Mouse (Mus musculus): ENCODE measurements at regions not wholly inside any gene's neighbourhood (a gene's known extent, or its start where the extent isn't known, plus 50 kb on each side); places are given as distances from the start of the nearest gene placed in this dataset.

DNA sequence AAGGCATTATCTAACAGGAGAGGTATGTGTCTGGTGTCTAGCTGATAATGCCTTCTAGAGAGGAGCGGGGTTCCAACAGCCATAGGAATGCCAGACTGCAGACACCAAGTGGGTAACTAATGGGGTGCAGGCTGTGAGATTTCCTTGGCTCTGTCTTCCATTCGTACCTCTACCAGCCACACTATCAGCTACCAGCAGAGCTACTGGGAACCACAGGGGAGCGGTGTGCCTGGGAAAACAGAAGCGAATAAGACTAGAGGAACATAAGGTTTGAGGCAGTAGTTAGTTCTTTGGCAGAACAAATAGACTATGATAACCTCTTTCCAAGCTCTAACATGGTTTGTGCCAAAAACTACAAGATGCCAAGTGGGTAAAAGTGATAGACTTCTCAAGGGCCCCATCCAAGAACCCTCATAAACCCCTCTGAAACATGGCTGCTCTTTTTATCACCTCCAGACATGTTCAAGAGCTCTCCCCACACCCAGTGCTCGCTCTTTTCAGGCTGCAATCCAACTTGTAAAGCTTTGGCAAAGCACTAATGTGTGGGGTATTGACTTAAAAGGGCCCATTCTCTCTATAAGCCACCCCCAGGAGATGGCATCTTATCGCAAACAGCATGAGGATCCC lies 126.3 kb upstream of the Cdc42ep3 start:
- Histone ChIP-seq H3K9me3 (ENCODE audit: control insufficient read depth, insufficient read depth, low read depth, low read length) (no peaks in the 10 kb centered on the region), H3K9ac (ENCODE audit: insufficient read depth, low read depth, low read length, poor library complexity, severe bottlenecking) (no peak overlapping the region), H3K27ac (ENCODE audit: insufficient read depth, low read depth, low read length, poor library complexity, severe bottlenecking) (no peak overlapping the region), H3K4me1 (ENCODE audit: control insufficient read depth in 2 of 2, insufficient read depth in 2 of 2, low read length in 2 of 2, poor library complexity in 1 of 2) (no peaks in the 10 kb centered on the region), H3K36me3 (ENCODE audit: control insufficient read depth, insufficient read depth, low read length, poor library complexity, severe bottlenecking) (no peaks in the 10 kb centered on the region), H3K4me3 (ENCODE audit: insufficient read depth in 1 of 2, low read depth in 1 of 2, low read length in 2 of 2, poor library complexity in 1 of 2, severe bottlenecking in 1 of 2) (no peak overlapping the region)
- TF ChIP-seq ZC3H11A (IDR thresholded peaks at IDR 0.05; ENCODE audit: borderline replicate concordance, low read depth, low read length) (no peak), MAFK (IDR thresholded peaks at IDR 0.05; ENCODE audit: insufficient read depth, low read depth, low read length) (no peak), ZNF384 (IDR thresholded peaks at IDR 0.05; ENCODE audit: low read depth, low read length) (no peak), HCFC1 (IDR thresholded peaks at IDR 0.05; ENCODE audit: borderline replicate concordance, insufficient read depth, low read length) (no peak), CHD2 (IDR thresholded peaks at IDR 0.05; ENCODE audit: low read depth, low read length) (no peak)
- in situ Hi-C loops (cut with MboI; ENCODE audit: low sequenced_read_pairs in 2 of 2, unreplicated experiment in 2 of 2), result no loop called here
- DNase-seq (ENCODE audit: low read depth, low spot score), result no peak

DNA sequence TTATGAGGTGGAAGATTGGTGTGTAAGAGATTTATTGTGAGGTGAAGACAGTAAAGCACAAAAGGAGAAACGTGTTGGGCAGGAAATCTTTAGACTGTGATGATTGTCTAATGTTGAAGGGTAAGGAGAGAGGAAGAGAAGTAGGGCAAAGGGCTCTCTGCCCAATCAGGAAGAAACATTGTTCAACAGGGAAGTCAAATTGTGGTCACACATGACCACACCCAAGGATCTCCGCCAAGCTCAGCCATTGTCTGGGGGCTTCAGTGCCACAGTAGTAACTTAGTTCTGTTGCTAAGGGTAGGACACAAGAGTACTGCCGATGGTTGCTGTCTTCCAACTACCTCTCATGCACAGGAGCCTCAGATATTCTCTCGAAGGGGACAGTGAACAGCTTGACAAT lies 127.0 kb upstream of the Cdc42ep3 start:
- H3K9me3 ChIP-seq (ENCODE audit: control insufficient read depth, insufficient read depth, low read depth, low read length), result no peaks in the 10 kb centered on the region
- H3K4me3 ChIP-seq (ENCODE audit: insufficient read depth in 1 of 2, low read depth in 1 of 2, low read length in 2 of 2, poor library complexity in 1 of 2, severe bottlenecking in 1 of 2), result no peak overlapping the region
- H3K9ac ChIP-seq (ENCODE audit: insufficient read depth, low read depth, low read length, poor library complexity, severe bottlenecking), result no peak overlapping the region
- no peaks in the 10 kb centered on the region for H3K4me1 ChIP-seq (ENCODE audit: control insufficient read depth in 2 of 2, insufficient read depth in 2 of 2, low read length in 2 of 2, poor library complexity in 1 of 2)
- TF ChIP-seq ZC3H11A (IDR thresholded peaks at IDR 0.05; ENCODE audit: borderline replicate concordance, low read depth, low read length), result no peak
- no peak for TF ChIP-seq HCFC1 (IDR thresholded peaks at IDR 0.05; ENCODE audit: borderline replicate concordance, insufficient read depth, low read length)
- TF ChIP-seq CHD2 (IDR thresholded peaks at IDR 0.05; ENCODE audit: low read depth, low read length), result no peak
- no peak for TF ChIP-seq MAFK (IDR thresholded peaks at IDR 0.05; ENCODE audit: insufficient read depth, low read depth, low read length)
- TF ChIP-seq ZNF384 (IDR thresholded peaks at IDR 0.05; ENCODE audit: low read depth, low read length), result no peak
- in situ Hi-C loops (cut with MboI; ENCODE audit: low sequenced_read_pairs in 2 of 2, unreplicated experiment in 2 of 2), result no loop called here
- DNase-seq (ENCODE audit: low read depth, low spot score), result no peak
- no peaks in the 10 kb centered on the region for H3K36me3 ChIP-seq (ENCODE audit: control insufficient read depth, insufficient read depth, low read length, poor library complexity, severe bottlenecking)
- no peak overlapping the region for H3K27ac ChIP-seq (ENCODE audit: insufficient read depth, low read depth, low read length, poor library complexity, severe bottlenecking)

DNA sequence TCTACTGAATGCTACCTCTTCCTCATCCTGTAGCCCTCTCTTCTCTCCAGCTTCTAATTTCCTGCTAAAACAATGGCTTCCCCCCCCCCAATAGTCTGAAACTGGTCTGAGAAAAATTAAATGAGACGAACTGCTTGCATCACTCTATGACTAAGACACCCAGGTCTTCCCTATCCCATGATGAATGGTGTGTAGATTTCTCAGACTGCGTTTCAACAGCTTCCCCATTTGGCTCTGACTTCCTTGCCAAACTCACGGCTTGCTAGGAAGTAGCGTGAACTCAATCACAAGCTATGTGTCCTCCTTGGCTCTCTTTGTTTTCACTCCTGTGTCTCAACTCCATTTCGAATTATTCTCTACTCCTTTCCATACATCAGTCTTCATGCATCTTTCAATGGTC lies 126.4 kb upstream of the Rmdn2 start:
- DNase-seq (ENCODE audit: low read depth, low spot score), result no peak
- no peak overlapping the region for H3K9ac ChIP-seq (ENCODE audit: insufficient read depth, low read depth, low read length, poor library complexity, severe bottlenecking)
- no peaks in the 10 kb centered on the region for H3K36me3 ChIP-seq (ENCODE audit: control insufficient read depth, insufficient read depth, low read length, poor library complexity, severe bottlenecking)
- no peak overlapping the region for H3K27ac ChIP-seq (ENCODE audit: insufficient read depth, low read depth, low read length, poor library complexity, severe bottlenecking)
- TF ChIP-seq CHD2 (IDR thresholded peaks at IDR 0.05; ENCODE audit: low read depth, low read length) (no peak), HCFC1 (IDR thresholded peaks at IDR 0.05; ENCODE audit: borderline replicate concordance, insufficient read depth, low read length) (no peak), MAFK (IDR thresholded peaks at IDR 0.05; ENCODE audit: insufficient read depth, low read depth, low read length) (no peak), ZC3H11A (IDR thresholded peaks at IDR 0.05; ENCODE audit: borderline replicate concordance, low read depth, low read length) (no peak), ZNF384 (IDR thresholded peaks at IDR 0.05; ENCODE audit: low read depth, low read length) (no peak)
- H3K4me1 ChIP-seq (ENCODE audit: control insufficient read depth in 2 of 2, insufficient read depth in 2 of 2, low read length in 2 of 2, poor library complexity in 1 of 2), result no peaks in the 10 kb centered on the region
- no peaks in the 10 kb centered on the region for H3K9me3 ChIP-seq (ENCODE audit: control insufficient read depth, insufficient read depth, low read depth, low read length)
- no peak overlapping the region for H3K4me3 ChIP-seq (ENCODE audit: insufficient read depth in 1 of 2, low read depth in 1 of 2, low read length in 2 of 2, poor library complexity in 1 of 2, severe bottlenecking in 1 of 2)
- in situ Hi-C loops (cut with MboI; ENCODE audit: low sequenced_read_pairs in 2 of 2, unreplicated experiment in 2 of 2), result no loop called here

DNA sequence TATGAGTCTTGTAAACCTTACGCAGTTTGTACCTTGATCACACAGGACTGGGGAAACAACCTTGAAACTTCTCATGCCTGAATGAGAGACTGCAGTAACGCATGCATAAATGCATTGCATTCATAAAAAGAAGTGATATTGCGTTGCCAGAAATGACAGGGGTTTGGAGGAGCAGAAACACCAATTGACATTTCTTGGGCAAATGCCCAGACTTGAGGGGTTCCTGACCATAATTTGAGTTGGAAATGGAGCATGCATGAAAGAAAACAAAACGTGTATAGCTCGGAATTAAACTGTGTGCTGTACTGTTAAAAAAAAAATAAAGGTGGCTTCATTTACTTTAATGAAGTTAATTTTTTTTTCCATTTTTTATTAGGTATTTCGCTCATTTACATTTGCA lies 122.4 kb upstream of the Rmdn2 start:
- H3K4me1 ChIP-seq (ENCODE audit: control insufficient read depth in 2 of 2, insufficient read depth in 2 of 2, low read length in 2 of 2, poor library complexity in 1 of 2), result no peaks in the 10 kb centered on the region
- DNase-seq (ENCODE audit: low read depth, low spot score), result no peak
- H3K9ac ChIP-seq (ENCODE audit: insufficient read depth, low read depth, low read length, poor library complexity, severe bottlenecking), result no peak overlapping the region
- no peak overlapping the region for H3K27ac ChIP-seq (ENCODE audit: insufficient read depth, low read depth, low read length, poor library complexity, severe bottlenecking)
- H3K36me3 ChIP-seq (ENCODE audit: control insufficient read depth, insufficient read depth, low read length, poor library complexity, severe bottlenecking), result no peaks in the 10 kb centered on the region
- H3K4me3 ChIP-seq (ENCODE audit: insufficient read depth in 1 of 2, low read depth in 1 of 2, low read length in 2 of 2, poor library complexity in 1 of 2, severe bottlenecking in 1 of 2), result no peak overlapping the region
- in situ Hi-C loops (cut with MboI; ENCODE audit: low sequenced_read_pairs in 2 of 2, unreplicated experiment in 2 of 2), result no loop called here
- no peaks in the 10 kb centered on the region for H3K9me3 ChIP-seq (ENCODE audit: control insufficient read depth, insufficient read depth, low read depth, low read length)
- TF ChIP-seq CHD2 (IDR thresholded peaks at IDR 0.05; ENCODE audit: low read depth, low read length) (no peak), HCFC1 (IDR thresholded peaks at IDR 0.05; ENCODE audit: borderline replicate concordance, insufficient read depth, low read length) (no peak), ZC3H11A (IDR thresholded peaks at IDR 0.05; ENCODE audit: borderline replicate concordance, low read depth, low read length) (no peak), ZNF384 (IDR thresholded peaks at IDR 0.05; ENCODE audit: low read depth, low read length) (no peak), MAFK (IDR thresholded peaks at IDR 0.05; ENCODE audit: insufficient read depth, low read depth, low read length) (no peak)

DNA sequence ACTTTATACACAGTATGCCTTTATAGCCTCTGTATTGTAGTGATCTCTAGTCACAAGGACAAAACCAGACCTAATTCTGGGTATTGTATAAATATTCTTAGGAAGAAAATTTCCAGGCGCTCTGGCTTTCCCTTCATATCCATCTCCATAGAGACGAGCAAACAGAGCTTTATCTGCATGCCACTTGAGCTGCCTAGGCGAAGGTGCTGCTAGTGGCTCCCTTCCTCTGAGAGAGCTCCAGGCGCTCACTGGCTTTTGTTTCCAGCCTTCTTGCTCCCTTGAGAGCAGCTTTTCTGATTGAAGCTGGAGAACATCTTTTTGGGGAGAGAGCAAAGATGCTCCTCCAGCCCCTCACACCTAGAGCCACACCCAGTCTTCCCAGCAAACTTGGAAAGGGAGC lies 114.0 kb upstream of the Rmdn2 start:
- Histone ChIP-seq H3K4me1 (ENCODE audit: control insufficient read depth in 2 of 2, insufficient read depth in 2 of 2, low read length in 2 of 2, poor library complexity in 1 of 2) (no peaks in the 10 kb centered on the region), H3K4me3 (ENCODE audit: insufficient read depth in 1 of 2, low read depth in 1 of 2, low read length in 2 of 2, poor library complexity in 1 of 2, severe bottlenecking in 1 of 2) (no peak overlapping the region), H3K9me3 (ENCODE audit: control insufficient read depth, insufficient read depth, low read depth, low read length) (no peaks in the 10 kb centered on the region), H3K36me3 (ENCODE audit: control insufficient read depth, insufficient read depth, low read length, poor library complexity, severe bottlenecking) (no peaks in the 10 kb centered on the region), H3K27ac (ENCODE audit: insufficient read depth, low read depth, low read length, poor library complexity, severe bottlenecking) (no peak overlapping the region), H3K9ac (ENCODE audit: insufficient read depth, low read depth, low read length, poor library complexity, severe bottlenecking) (no peak overlapping the region)
- TF ChIP-seq CHD2 (IDR thresholded peaks at IDR 0.05; ENCODE audit: low read depth, low read length) (no peak), ZNF384 (IDR thresholded peaks at IDR 0.05; ENCODE audit: low read depth, low read length) (no peak), ZC3H11A (IDR thresholded peaks at IDR 0.05; ENCODE audit: borderline replicate concordance, low read depth, low read length) (no peak)
- in situ Hi-C loops (cut with MboI; ENCODE audit: low sequenced_read_pairs in 2 of 2, unreplicated experiment in 2 of 2), result no loop called here
- DNase-seq (ENCODE audit: low read depth, low spot score), result no peak

All from ES-E14 (cell line).